Mouse (Mus musculus) kidney, adult 2 months (tissue): ENCODE results near the gene Zfp992. TPM values are rescaled to one million over a fixed set of nuclear protein-coding genes. Genes with fewer than 3 reads are reported as not detected.
"Not testable (repeated sequence)": the region's sequence is repeated elsewhere in the genome, so short reads cannot be mapped to it uniquely, and the experiment has no call there.

ENCODE experiments used
- DNase-seq: peaks from one replicate; pipeline ENCODE4 v3.0.0; 2021
- H3K27ac ChIP-seq: fragments of 200-500 bp; 2 replicates; pipeline ENCODE4 v1.5.1; 2012; ENCODE audit warnings: low read depth, low read length, control low read depth, inconsistent platforms; ENCODE audit not compliant: insufficient read depth
- H3K27me3 ChIP-seq: fragments of 200-500 bp; replicated peaks from 2 replicates; pipeline ENCODE4 v1.6.1; 2012; ENCODE audit warnings: mild to moderate bottlenecking, moderate library complexity, low read length, inconsistent platforms; ENCODE audit not compliant: control insufficient read depth, insufficient read depth
- H3K36me3 ChIP-seq: fragments of 200-500 bp; 2 replicates; pipeline ENCODE4 v1.6.1; 2012; ENCODE audit warnings: mild to moderate bottlenecking, moderate library complexity, low read length, inconsistent platforms; ENCODE audit not compliant: control insufficient read depth, insufficient read depth
- H3K4me1 ChIP-seq: fragments of 200-500 bp; 2 replicates; pipeline ENCODE4 v1.6.1; 2011; ENCODE audit warnings: low read length; ENCODE audit not compliant: control insufficient read depth, insufficient read depth
- H3K4me3 ChIP-seq: fragments of 200-500 bp; 2 replicates; pipeline ENCODE4 v1.5.1; 2011; ENCODE audit warnings: mild to moderate bottlenecking, low read depth, low read length, control low read depth; ENCODE audit not compliant: insufficient read depth
- CTCF ChIP-seq: fragments of 200-500 bp; conservative IDR thresholded peaks from 2 replicates; pipeline ENCODE4 v1.5.1; 2011; ENCODE audit warnings: low read depth, mild to moderate bottlenecking, control low read depth, low read length, moderate library complexity, mixed read lengths; ENCODE audit not compliant: insufficient read depth, insufficient read length
- POLR2A ChIP-seq: fragments of 200-500 bp; IDR thresholded peaks from one replicate; pipeline ENCODE4 v1.6.1; 2011; ENCODE audit warnings: low read depth, low read length, control low read depth
- WGBS: fragments of 180-500 bp; shearing (Covaris S2); methylation state at CpG from one replicate; pipeline ENCODE4 v1.1.7; 2018; 5-methylcytosine and 5-hydroxymethylcytosine counted together
- polyA plus RNA-seq: library from polyadenylated mRNA; depleted of rRNA; stranded (reverse); fragments of >200 nt; gene quantifications from 2 replicates; pipeline ENCODE4 v1.2.3, GENCODE M21; 2012

Zfp992 gene
- polyA plus RNA-seq, 1 experiment, result 0.55 TPM

GRCm38 (mm10) chr4:146454896-146455295 lies 6.1 kb downstream of the Zfp992 start:
- Histone ChIP-seq H3K36me3 (no peaks in the 10 kb centered on the region), H3K27me3 (0 out of 2 replicates have a peak, but pooled peaks cover 1% of the 10 kb centered on the region), H3K4me3 (no peak overlapping the region), H3K27ac (no peak overlapping the region), H3K4me1 (no peaks in the 10 kb centered on the region)
- WGBS, result 48% methylated on average over 2 of the region's 2 CpGs
- TF ChIP-seq POLR2A (no peak), CTCF (no peak)
- DNase-seq, result no peak

DNA sequence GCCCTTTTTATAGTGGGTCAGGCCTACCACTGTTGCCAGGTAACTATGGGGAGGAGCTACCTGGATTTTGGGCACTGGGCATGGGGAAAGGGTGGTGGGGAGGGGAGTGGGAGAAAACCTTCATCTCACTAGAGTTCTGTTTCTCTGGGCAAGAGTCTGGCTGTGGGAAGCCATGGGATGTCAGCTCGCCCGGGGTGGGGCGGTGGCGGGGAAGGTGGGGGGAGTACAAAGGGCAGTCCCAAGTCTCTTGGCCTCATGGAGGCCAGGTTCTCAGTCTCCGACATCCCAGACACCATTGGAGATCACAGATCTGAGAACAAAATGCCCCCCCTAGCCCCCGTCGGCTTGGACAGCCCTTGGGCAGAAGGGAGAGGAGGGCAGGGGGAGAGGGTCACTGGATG lies 6.5 kb downstream of the Zfp992 start:
- 0 out of 2 replicates have a peak, but pooled peaks cover 1% of the 10 kb centered on the region for H3K27me3 ChIP-seq
- no peak overlapping the region for H3K27ac ChIP-seq
- 93% methylated on average over 7 of the region's 7 CpGs for WGBS
- no peak overlapping the region for H3K4me3 ChIP-seq
- TF ChIP-seq CTCF (no peak), POLR2A (no peak)
- H3K4me1 ChIP-seq, result no peaks in the 10 kb centered on the region
- no peaks in the 10 kb centered on the region for H3K36me3 ChIP-seq
- no peak for DNase-seq

GRCm38 (mm10) chr4:146456061-146456726 lies 7.4 kb downstream of the Zfp992 start:
- Histone ChIP-seq H3K36me3 (no peaks in the 10 kb centered on the region), H3K27me3 (0 out of 2 replicates have a peak, but pooled peaks cover 1% of the 10 kb centered on the region), H3K4me3 (no peak overlapping the region), H3K27ac (no peak overlapping the region), H3K4me1 (no peaks in the 10 kb centered on the region)
- DNase-seq, result no peak
- WGBS, result 70% methylated on average over 4 of the region's 4 CpGs
- no peak for TF ChIP-seq CTCF
- no peak for TF ChIP-seq POLR2A

DNA sequence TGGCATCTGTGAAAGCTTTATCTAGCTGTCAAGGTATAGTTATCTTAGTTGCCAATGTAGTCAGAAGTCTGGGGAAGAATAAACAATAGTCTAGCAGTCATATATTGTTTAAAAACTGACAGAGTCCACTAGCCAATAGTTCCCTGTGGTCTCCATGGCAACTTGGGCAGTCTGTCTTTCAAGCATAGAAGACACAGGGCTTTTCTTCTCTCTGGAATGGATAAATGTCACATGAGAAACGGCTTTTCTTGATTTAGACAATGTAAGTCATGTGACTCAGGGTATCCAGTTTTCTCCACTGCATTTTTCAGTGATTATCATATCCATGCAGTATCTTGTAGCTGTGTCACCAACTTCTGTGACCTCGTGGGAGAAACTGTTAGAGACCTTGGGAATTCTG lies 8.3 kb downstream of the Zfp992 start:
- no peak overlapping the region for H3K27ac ChIP-seq
- no peak for TF ChIP-seq POLR2A
- TF ChIP-seq CTCF, result no peak
- no peak for DNase-seq
- no peaks in the 10 kb centered on the region for H3K4me1 ChIP-seq
- no peaks in the 10 kb centered on the region for H3K36me3 ChIP-seq
- 57% methylated on average over 2 of the region's 2 CpGs for WGBS
- H3K27me3 ChIP-seq, result 0 out of 2 replicates have a peak, but pooled peaks cover 1% of the 10 kb centered on the region
- H3K4me3 ChIP-seq, result no peak overlapping the region

GRCm38 (mm10) chr4:146457720-146458119 lies 8.9 kb downstream of the Zfp992 start:
- H3K4me1 ChIP-seq, result no peaks in the 10 kb centered on the region
- 0 out of 2 replicates have a peak, but pooled peaks cover 1% of the 10 kb centered on the region for H3K27me3 ChIP-seq
- 67% methylated on average over 1 of the region's 1 CpGs for WGBS
- H3K36me3 ChIP-seq, result no peaks in the 10 kb centered on the region
- no peak overlapping the region for H3K27ac ChIP-seq
- no peak for DNase-seq
- H3K4me3 ChIP-seq, result no peak overlapping the region
- TF ChIP-seq CTCF (no peak), POLR2A (no peak)

- not testable (repeated sequence) for DNase-seq, H3K27me3 ChIP-seq, H3K36me3 ChIP-seq, H3K4me3 ChIP-seq, H3K4me1 ChIP-seq, H3K27ac ChIP-seq
- WGBS, result 78% methylated on average over 5 of the region's 5 CpGs
Measured at GRCm38 (mm10) chr4:146459822-146460221, 11.0 kb downstream of the Zfp992 start.

GRCm38 (mm10) chr4:146460685-146461084 lies 11.9 kb downstream of the Zfp992 start:
- WGBS, result 82% methylated on average over 5 of the region's 5 CpGs
- not testable (repeated sequence) for H3K36me3 ChIP-seq, H3K4me1 ChIP-seq, H3K27me3 ChIP-seq, DNase-seq, H3K27ac ChIP-seq, H3K4me3 ChIP-seq

- H3K4me3 ChIP-seq, H3K27me3 ChIP-seq, H3K36me3 ChIP-seq, H3K4me1 ChIP-seq, H3K27ac ChIP-seq, DNase-seq: not testable (repeated sequence)
- 89% methylated on average over 19 of the region's 19 CpGs for WGBS
Measured at GRCm38 (mm10) chr4:146463649-146464351, 15.0 kb downstream of the Zfp992 start.

GRCm38 (mm10) chr4:146469984-146470383 lies 21.2 kb downstream of the Zfp992 start:
- 91% methylated on average over 11 of the region's 12 CpGs for WGBS
- not testable (repeated sequence) for H3K4me1 ChIP-seq, H3K4me3 ChIP-seq, H3K36me3 ChIP-seq, H3K27ac ChIP-seq, DNase-seq, H3K27me3 ChIP-seq

DNA sequence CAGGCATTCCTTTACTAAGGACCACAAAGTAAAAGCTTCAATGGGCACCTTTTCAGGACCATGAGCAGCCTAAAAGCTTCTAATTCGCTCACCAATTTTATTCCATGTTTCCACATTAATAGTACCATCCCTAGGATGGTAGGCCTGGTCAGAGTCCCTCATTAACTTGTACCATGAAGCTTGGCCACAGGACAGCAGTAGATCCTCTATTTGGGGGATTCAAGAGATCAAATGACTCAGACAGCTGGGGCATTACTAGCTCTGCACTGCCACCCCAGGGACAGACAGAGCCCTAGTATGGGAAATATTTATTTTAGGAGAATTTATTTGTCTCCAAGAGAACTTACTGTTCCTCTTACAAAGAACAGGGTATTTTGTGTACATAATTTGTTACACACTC lies 25.4 kb downstream of the Zfp992 start:
- H3K27me3 ChIP-seq, H3K27ac ChIP-seq, DNase-seq, H3K4me3 ChIP-seq, H3K36me3 ChIP-seq, H3K4me1 ChIP-seq: not testable (repeated sequence)
- no CpG with 5 or more reads among the region's 1 CpGs for WGBS
